Mouse (Mus musculus): ENCODE results near the gene Exosc3. TPM values are rescaled to one million over a fixed set of nuclear protein-coding genes. Genes with fewer than 3 reads are reported as not detected.

The Exosc3 gene
- polyA plus RNA-seq, 1 experiment: 23.3 TPM

DNA sequence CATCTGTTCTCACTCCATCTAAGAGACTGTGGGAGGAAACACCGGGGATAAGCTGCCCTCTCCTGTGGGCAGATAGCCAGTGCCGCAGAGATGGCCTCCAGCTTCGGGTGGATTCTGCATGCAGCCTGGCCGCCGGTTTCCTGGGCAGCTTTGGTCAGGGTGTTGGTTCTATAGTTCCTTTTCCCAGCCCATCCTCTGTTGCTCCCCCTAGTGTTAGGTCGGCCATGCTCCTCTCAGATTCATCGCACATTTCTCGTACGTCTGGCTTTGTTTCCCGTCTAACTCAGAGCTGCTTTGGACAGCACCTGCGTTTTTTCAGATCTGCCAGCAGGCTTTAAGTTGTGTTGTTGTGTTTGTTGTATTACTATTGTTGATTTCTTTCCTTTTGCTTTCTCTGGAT, 34.5 kb downstream of the Exosc3 start:
- Histone ChIP-seq H3K4me1 (ENCODE audit: control insufficient read depth, insufficient read depth, low read length) (no peaks in the 10 kb centered on the region), H3K27me3 (ENCODE audit: control insufficient read depth, insufficient read depth, low read length) (no peaks in the 10 kb centered on the region), H3K27ac (ENCODE audit: insufficient read depth, low read length) (no peak overlapping the region), H3K4me3 (replicated peaks; ENCODE audit: insufficient read depth, low read depth, low read length) (no peak overlapping the region)
- 29% methylated on average over 11 of the region's 11 CpGs for WGBS
- TF ChIP-seq CTCF (IDR thresholded peaks at IDR 0.05; ENCODE audit: borderline replicate concordance, insufficient read depth, low read depth, low read length): peak; percentile 45; the same call in 1 of the 2 replicates
- TF ChIP-seq POLR2A (IDR thresholded peaks at IDR 0.05; ENCODE audit: borderline replicate concordance, insufficient read depth, low read length): no peak
- DNase-seq: no peak

DNA sequence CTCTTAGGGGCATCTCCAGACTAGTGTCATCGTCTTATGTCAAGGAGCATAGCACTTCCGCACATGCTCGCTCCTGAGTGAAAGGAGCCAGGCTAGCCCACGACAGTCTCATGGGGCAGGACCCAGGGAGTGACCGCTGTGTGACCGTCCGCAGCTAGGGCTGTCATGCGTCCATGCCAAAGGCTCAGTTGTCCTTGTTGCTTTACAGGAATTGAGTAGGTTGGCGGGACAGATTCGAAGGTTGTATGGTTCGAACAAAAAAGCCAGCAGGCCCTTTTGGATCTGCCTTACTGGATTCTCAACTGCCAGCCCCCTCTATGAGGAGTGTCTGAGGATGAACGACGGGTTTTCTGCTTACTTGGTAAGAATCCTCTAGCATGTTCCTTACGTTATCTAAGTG, 37.0 kb downstream of the Exosc3 start:
- 96% methylated on average over 14 of the region's 14 CpGs for WGBS
- Histone ChIP-seq H3K27ac (ENCODE audit: insufficient read depth, low read length) (no peak overlapping the region), H3K4me3 (replicated peaks; ENCODE audit: insufficient read depth, low read depth, low read length) (no peak overlapping the region), H3K4me1 (ENCODE audit: control insufficient read depth, insufficient read depth, low read length) (no peaks in the 10 kb centered on the region), H3K27me3 (ENCODE audit: control insufficient read depth, insufficient read depth, low read length) (no peaks in the 10 kb centered on the region)
- TF ChIP-seq CTCF (IDR thresholded peaks at IDR 0.05; ENCODE audit: borderline replicate concordance, insufficient read depth, low read depth, low read length) (no peak), POLR2A (IDR thresholded peaks at IDR 0.05; ENCODE audit: borderline replicate concordance, insufficient read depth, low read length) (no peak)
- no peak for DNase-seq

- Histone ChIP-seq H3K27me3 (ENCODE audit: control insufficient read depth, insufficient read depth, low read length) (no peaks in the 10 kb centered on the region), H3K4me1 (ENCODE audit: control insufficient read depth, insufficient read depth, low read length) (no peaks in the 10 kb centered on the region; the same call in 1 of the 2 replicates), H3K4me3 (replicated peaks; ENCODE audit: insufficient read depth, low read depth, low read length) (peak within 1 kb of the TSS; percentile 99), H3K27ac (ENCODE audit: insufficient read depth, low read length) (peak within 1 kb of the TSS; percentile 45; the same call in 1 of the 2 replicates)
- peak; percentile 80 to 87 for DNase-seq
- peak; percentile 80; the same call in 1 of the 2 replicates for TF ChIP-seq POLR2A (IDR thresholded peaks at IDR 0.05; ENCODE audit: borderline replicate concordance, insufficient read depth, low read length)
- no peak for TF ChIP-seq CTCF (IDR thresholded peaks at IDR 0.05; ENCODE audit: borderline replicate concordance, insufficient read depth, low read depth, low read length)
- 17% methylated on average over 27 of the region's 27 CpGs for WGBS
Measured at GRCm38 (mm10) chr4:45296662-45297564, 45.6 kb downstream of the Exosc3 start, which contains the start of gene Trmt10b. TSS of gene Trmt10b (plus strand) at chr4:45297127.

DNA sequence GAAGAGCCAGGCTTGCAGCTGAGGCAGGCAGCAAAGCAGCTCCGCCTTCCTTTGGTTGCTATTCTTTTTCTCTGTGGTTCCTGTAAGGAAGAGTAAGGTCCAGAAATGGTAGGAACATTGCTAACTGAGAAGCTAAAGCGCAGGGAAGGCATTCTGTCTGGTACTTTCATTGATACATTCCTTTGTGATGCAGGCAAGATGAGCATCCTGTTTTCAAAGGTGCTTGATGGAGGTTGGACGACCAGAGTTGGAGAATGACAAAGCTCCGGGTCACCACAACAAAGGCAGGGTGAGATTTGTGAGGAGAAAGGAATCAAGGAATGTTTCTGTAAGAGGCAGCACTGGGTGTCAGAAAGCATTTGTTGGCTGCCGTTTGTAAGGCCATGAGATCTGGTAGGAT, 54.6 kb downstream of the Exosc3 start:
- Histone ChIP-seq H3K4me1 (ENCODE audit: control insufficient read depth, insufficient read depth, low read length) (no peaks in the 10 kb centered on the region), H3K4me3 (replicated peaks; ENCODE audit: insufficient read depth, low read depth, low read length) (no peak overlapping the region), H3K27ac (ENCODE audit: insufficient read depth, low read length) (no peak overlapping the region), H3K27me3 (ENCODE audit: control insufficient read depth, insufficient read depth, low read length) (no peaks in the 10 kb centered on the region)
- WGBS: 74% methylated on average over 5 of the region's 5 CpGs
- DNase-seq: no peak
- no peak for TF ChIP-seq CTCF (IDR thresholded peaks at IDR 0.05; ENCODE audit: borderline replicate concordance, insufficient read depth, low read depth, low read length)
- no peak for TF ChIP-seq POLR2A (IDR thresholded peaks at IDR 0.05; ENCODE audit: borderline replicate concordance, insufficient read depth, low read length)

- TF ChIP-seq POLR2A (IDR thresholded peaks at IDR 0.05; ENCODE audit: borderline replicate concordance, insufficient read depth, low read length): no peak
- TF ChIP-seq CTCF (IDR thresholded peaks at IDR 0.05; ENCODE audit: borderline replicate concordance, insufficient read depth, low read depth, low read length): 0 out of 2 replicates have a peak, but pooled peaks have one; percentile 30
- H3K27ac ChIP-seq (ENCODE audit: insufficient read depth, low read length): no peak overlapping the region
- H3K4me3 ChIP-seq (replicated peaks; ENCODE audit: insufficient read depth, low read depth, low read length): no peak overlapping the region
- H3K27me3 ChIP-seq (ENCODE audit: control insufficient read depth, insufficient read depth, low read length): no peaks in the 10 kb centered on the region
- WGBS: 43% methylated on average over 3 of the region's 3 CpGs
- no peaks in the 10 kb centered on the region for H3K4me1 ChIP-seq (ENCODE audit: control insufficient read depth, insufficient read depth, low read length)
- no peak for DNase-seq
Measured at GRCm38 (mm10) chr4:45286318-45286717, 56.2 kb downstream of the Exosc3 start.

GRCm38 (mm10) chr4:45279981-45280548, 62.5 kb downstream of the Exosc3 start:
- Histone ChIP-seq H3K4me3 (replicated peaks; ENCODE audit: insufficient read depth, low read depth, low read length) (no peak overlapping the region), H3K4me1 (ENCODE audit: control insufficient read depth, insufficient read depth, low read length) (no peaks in the 10 kb centered on the region), H3K27me3 (ENCODE audit: control insufficient read depth, insufficient read depth, low read length) (no peaks in the 10 kb centered on the region), H3K27ac (ENCODE audit: insufficient read depth, low read length) (no peak overlapping the region)
- WGBS: 15% methylated on average over 4 of the region's 4 CpGs
- no peak for TF ChIP-seq POLR2A (IDR thresholded peaks at IDR 0.05; ENCODE audit: borderline replicate concordance, insufficient read depth, low read length)
- peak; percentile 83 for TF ChIP-seq CTCF (IDR thresholded peaks at IDR 0.05; ENCODE audit: borderline replicate concordance, insufficient read depth, low read depth, low read length)
- DNase-seq: peak; percentile 53 to 55

GRCm38 (mm10) chr4:45279292-45279691, 63.2 kb downstream of the Exosc3 start:
- DNase-seq: no peak
- Histone ChIP-seq H3K27me3 (ENCODE audit: control insufficient read depth, insufficient read depth, low read length) (no peaks in the 10 kb centered on the region), H3K4me3 (replicated peaks; ENCODE audit: insufficient read depth, low read depth, low read length) (no peak overlapping the region), H3K4me1 (ENCODE audit: control insufficient read depth, insufficient read depth, low read length) (no peaks in the 10 kb centered on the region), H3K27ac (ENCODE audit: insufficient read depth, low read length) (no peak overlapping the region)
- WGBS: 36% methylated on average over 8 of the region's 8 CpGs
- TF ChIP-seq POLR2A (IDR thresholded peaks at IDR 0.05; ENCODE audit: borderline replicate concordance, insufficient read depth, low read length) (no peak), CTCF (IDR thresholded peaks at IDR 0.05; ENCODE audit: borderline replicate concordance, insufficient read depth, low read depth, low read length) (no peak)

All from cerebellum, adult 2 months (tissue).